Mouse (Mus musculus): ENCODE results near the gene Ccser1. TPM values are rescaled to one million over a fixed set of nuclear protein-coding genes. Genes with fewer than 3 reads are reported as not detected.

The Ccser1 gene
- total RNA-seq, 2 experiments from 2014 or later, result 30.1 to 33.7 TPM

DNA sequence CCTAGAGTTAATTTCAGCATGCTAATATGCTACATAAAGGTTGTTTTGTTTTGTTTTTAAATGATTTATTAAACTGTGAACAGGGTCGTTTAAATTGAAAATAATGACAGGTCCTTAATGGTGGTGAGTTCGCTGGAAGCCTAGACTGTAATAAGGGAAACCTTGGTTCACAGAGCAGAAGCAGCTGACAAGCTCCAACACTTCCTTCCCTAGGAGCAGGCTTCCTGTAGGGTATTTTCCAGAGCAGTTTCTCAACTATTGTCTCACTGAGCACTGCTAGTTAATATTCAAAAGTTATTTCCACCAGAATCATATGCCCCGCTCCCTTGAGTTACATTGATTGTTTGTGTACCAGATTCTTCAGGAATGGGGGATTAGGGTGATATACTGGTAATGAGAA, 93.3 kb downstream of the Ccser1 start:
- intact Hi-C loops (cut with DNase I), result no loop called here
- no peak for DNase-seq (ENCODE audit: low spot score in 2 of 2)

DNA sequence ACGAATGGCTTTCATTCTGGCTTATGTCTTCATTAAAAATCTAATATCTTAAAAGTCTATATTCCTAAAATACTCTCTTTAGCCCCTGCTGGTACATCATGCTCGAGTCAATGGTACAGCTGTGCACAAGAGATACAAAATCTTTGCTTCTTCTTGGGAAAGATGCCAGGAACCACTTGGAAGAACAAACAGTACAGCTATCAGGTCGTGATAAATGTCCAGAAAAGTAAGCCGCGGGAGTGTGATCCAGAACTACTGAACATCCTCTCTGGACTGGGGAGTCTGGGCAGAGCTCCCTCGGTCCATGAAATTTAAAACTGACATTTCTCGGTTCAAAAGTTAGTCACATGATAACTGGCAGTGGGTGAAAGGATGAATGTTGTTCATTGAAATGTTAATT, 99.4 kb downstream of the Ccser1 start:
- DNase-seq (ENCODE audit: low spot score in 2 of 2), result no peak
- intact Hi-C loops (cut with DNase I), result no loop called here

DNA sequence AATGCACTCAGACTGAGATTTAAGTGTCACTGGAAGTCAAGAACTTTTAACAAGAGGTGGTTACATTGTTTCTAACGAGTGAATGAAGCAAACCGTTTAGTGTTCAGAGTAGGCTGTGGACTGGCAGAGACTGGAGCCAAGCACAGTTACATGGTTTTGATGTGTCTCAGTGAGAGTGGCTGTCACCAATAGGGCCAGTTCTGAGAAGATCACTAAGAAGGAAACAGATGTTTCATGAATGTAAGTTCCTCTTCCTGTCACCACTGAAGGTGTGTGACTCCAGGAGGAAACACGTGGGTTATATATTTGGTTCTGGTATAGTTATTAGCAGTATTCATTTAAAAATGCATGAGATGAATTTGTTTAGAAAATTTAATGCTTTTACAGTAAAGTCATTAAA, 112.8 kb downstream of the Ccser1 start:
- intact Hi-C loops (cut with DNase I), result no loop called here
- DNase-seq (ENCODE audit: low spot score in 2 of 2), result no peak

DNA sequence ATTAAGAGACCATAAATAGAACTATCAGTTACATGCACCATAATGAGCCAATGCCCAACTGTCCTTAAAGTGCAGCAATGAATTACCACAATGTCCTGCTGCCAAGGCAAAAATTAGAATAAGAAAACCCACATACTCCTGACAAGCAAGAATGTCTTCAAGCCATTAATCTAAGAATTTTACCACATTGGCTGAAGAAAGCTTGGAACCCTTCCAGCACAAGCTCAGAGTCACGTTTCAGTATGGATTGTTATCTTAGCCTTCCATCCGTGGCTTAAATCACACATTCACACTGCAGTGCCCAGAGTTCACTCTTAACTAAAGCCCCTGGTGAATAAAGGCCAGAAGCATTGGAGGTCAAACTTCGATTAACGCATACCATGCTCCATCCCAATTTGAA, 115.4 kb downstream of the Ccser1 start:
- intact Hi-C loops (cut with DNase I), result no loop called here
- DNase-seq (ENCODE audit: low spot score in 2 of 2), result no peak

DNA sequence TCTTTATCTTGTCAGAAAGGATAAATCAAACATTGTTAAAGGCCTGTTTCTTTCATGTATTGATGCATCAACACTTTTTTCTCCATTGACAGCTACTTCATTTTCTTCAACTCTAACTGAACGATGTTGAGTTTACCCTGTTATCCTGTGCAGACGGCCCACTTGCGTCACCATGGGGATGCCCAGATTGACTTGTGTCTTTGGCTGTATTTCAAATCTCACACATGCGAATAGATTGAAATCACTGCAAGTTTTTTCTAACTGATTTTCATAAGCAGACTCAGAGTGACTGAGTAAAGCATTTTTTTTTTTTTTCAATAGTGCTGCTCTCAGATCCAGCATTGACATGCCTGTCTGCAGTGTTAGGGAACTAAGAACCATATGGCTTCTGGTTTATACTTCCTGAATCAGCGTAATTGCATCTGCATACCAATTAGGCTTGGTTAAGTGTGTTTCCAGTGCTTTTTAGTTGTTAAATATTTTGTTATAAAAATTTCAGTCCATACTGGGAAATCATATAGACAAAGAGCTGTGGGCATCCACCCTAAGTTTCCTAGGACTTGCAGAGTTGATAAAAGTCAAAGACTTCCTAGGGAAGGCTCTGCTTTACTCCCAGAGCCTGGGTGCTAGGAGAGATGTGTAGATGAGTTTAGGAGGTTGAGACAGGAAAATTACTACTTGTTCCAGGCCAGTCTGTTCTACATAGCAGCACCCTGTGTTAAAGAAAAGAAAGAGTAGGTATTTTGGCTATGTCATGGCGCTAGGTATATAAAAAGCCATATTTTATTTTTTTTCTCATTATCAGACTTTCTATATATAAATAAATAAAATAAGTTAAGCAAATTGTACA, 116.3 kb downstream of the Ccser1 start:
- peak in 1 of 2 experiments; percentile 56 for DNase-seq (ENCODE audit: low spot score in 2 of 2)
- intact Hi-C loops (cut with DNase I), result no loop called here

DNA sequence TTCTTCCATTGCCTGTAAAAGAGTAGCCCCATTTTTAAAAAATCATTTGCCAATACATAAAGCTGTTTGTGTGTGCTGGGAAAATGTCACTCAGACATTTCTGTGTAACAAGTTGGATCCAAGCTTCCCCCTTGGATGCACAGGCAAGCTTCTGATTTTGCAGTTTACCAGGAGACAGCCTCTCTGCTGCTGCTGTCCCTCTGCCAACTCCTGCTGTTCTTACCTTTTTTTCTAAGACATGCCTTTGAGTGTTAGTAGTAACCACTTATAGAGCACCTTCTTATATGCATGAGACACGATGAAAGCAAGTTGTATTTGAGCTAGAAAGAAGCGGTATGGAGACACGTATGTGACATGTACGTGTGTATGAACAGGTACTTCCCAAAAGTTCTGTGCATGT, 120.3 kb downstream of the Ccser1 start:
- DNase-seq (ENCODE audit: low spot score in 2 of 2), result no peak
- intact Hi-C loops (cut with DNase I), result loop anchor here (2.0 to 5.0 kb wide), 3 partner anchors 118 to 743 kb away; partner anchors contain the start of gene Ccser1

DNA sequence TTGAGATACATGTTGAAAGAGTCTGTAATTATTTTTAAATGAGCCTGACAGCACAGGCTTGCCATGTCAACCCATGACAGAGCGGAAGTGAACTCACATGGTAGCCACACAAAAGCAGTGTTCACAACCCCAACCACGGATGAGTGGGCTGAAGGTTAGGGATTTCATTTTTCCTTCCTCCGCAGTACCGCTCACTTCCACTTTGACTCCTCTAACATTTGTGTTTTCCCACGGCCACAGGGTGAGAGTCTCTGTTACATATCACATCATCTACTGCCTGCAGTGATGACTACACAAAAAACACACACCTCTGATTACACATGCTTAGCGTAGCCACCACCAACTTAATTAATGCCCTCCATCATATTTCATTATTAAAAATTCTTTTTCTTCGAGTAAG, 120.9 kb downstream of the Ccser1 start:
- DNase-seq (ENCODE audit: low spot score in 2 of 2), result no peak
- intact Hi-C loops (cut with DNase I), result loop anchor here (1.0 to 5.0 kb wide), 4 partner anchors 119 to 744 kb away; partner anchors contain the start of gene Ccser1

DNA sequence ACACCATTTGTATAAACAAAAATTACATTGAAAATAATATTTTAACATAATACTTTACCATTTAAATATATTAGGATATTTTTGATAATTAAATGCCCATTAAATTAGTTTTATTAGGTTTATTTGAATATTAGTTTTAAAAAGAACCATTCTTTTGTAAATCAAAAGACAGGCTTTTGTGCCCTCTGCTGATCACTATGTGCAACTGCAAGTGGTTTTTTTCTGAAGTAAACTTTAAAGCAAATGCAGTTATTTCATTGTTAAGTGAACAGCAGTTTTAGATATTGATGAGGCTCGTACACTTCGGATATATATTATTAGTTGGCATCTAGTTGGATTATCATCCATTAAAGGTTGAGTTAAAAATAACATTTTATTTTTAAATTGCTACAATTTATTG, 121.5 kb downstream of the Ccser1 start:
- intact Hi-C loops (cut with DNase I), result loop anchor here (1.0 to 5.0 kb wide), 4 partner anchors 119 to 744 kb away; partner anchors contain the start of gene Ccser1
- no peak for DNase-seq (ENCODE audit: low spot score in 2 of 2)

DNA sequence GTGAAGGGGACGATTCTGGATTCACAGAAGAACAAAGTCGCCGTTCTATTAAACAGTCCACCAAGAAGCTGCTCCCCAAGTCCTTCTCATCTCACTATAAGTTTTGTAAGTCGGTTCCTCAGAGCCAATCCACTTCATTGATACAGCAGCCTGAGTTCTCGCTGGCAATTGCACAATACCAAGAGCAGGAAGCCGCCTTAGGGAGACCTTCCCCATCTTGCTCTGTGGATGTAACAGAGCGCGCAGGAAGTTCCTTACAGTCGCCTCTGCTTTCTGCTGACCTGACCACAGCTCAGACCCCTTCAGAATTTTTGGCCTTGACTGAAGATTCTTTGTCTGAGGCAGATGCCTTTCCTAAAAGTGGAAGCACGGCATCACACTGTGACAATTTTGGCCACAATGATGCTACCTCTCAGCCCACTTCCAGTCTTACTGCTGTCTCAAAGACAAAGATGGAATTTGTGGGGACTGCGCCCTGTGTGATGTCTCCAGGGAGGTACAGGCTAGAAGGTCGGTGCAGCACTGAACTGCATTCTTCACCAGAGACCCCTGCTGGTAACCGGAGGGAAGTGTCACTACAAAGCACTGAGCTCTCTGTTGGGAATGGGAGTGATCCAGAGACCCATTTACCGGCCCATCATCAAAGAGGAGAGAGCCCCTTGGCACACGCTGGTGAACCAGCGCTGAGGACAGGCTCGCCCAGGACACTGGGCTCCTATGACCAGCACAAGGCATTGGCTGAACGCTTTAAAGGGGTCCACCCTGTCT, 131.4 kb downstream of the Ccser1 start:
- DNase-seq (ENCODE audit: low spot score in 2 of 2), result no peak
- intact Hi-C loops (cut with DNase I), result no loop called here

DNA sequence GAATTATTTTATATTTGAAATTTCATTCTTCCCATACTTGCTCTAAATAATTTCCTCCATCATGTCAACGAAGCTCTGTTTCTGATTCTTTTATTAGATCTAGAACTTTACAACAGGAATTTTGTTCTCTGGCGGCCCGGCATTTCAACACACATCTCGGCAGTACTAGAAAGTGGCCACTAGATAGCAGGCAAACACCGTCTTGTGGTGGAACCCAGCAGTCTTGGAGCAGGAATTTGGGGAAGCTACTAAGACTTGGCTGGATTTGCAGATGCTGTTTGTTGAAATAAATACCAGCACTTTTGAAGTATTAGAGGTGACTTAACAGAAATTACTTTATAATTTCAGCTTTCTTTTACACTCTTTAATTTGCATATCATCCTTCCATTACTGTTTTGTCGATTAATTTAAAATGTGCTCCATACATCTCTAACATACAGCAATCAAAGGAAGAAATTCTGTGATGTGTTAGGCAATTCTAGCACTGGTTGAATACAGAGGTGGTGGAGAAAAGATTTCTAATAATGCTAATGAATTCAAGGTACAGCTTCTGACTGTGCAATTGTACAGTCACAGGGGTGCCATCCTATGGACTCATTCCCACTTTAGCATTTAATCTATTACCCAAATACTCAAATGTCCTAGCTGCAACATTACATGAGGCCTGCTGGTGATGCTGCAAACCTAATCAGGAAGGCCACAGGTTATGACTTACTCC, 135.9 kb downstream of the Ccser1 start:
- peak; percentile 53 to 76 for DNase-seq (ENCODE audit: low spot score in 2 of 2)
- intact Hi-C loops (cut with DNase I), result no loop called here

DNA sequence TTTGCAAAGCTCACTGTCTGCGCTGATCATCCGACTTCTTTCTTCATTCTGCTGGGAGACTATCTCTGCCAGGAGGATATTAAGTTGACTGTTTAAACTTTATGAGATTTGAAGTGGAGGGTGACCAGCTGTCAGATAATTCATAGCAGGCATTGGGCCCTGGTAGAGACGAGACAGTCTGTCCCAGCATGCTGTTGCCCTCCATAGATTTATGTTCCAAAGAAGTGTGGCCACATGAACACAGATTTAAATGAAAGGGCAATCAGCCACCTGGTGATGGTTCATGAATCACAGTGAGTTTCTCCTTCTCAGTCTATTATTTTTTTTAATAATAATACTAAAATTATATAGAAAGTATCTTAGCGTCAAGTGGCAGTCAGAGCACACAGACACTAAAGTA, 140.7 kb downstream of the Ccser1 start:
- DNase-seq (ENCODE audit: low spot score in 2 of 2), result no peak
- intact Hi-C loops (cut with DNase I), result no loop called here

DNA sequence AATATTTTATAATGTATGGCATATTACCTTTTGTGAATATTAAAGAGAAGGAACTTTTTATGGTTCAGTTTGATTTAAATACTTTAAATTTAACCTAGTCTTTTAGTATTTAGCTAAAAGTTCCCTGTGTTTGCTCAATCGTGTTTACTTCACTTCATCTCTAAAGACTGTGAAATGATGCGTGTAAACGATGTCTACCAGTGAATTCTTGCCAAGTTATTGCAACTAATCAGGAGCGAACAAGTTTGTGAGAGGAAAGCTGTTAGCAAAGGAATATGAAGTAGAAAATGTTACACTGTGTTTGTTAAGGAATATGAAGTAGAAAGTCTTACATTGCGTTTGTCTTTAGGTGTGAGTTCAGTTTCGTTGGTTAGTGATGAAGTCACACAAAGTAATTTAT, 142.2 kb downstream of the Ccser1 start:
- intact Hi-C loops (cut with DNase I), result no loop called here
- no peak for DNase-seq (ENCODE audit: low spot score in 2 of 2)

DNA sequence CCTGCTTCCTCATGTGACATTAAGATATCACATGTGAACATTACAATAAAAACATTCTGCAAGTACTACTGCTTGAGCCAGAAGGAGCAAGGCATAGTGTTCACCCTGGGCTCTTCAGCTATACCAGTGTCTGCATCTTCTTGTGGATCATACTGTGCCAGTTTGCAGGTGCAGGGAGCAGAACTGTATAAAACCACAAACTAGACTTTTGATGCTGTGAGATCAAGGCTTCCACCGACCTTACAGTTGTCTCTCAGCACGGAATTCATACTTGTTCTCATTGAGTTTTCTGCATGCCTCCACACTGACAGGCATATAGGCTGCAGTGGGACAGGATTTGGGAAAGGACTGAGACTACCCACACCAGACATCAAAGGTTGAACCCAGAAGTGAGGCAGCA, 146.0 kb downstream of the Ccser1 start:
- intact Hi-C loops (cut with DNase I), result no loop called here

DNA sequence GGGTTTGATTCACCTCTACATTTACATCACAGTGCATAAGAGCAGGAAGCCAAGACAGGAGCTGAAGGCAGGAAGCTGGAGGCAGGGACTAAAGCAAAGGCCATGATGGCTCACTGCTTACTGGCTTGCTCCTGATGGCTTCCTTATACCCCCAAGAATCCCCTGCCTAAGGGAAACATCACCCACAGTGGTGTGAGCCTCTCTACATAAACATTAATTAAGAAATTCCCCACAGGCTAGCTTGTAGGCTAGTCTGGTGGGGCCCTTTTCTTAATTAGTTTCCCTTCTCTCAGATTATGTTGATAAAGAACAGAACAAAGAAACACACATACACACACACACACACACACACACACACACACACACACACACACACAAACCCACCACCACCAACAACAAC, 148.9 kb downstream of the Ccser1 start:
- intact Hi-C loops (cut with DNase I), result no loop called here
- no peak for DNase-seq (ENCODE audit: low spot score in 2 of 2)

More for the DNA sequence above, 146.0 kb downstream of the Ccser1 start:
- DNase-seq (ENCODE audit: low spot score in 2 of 2), result no peak

DNA sequence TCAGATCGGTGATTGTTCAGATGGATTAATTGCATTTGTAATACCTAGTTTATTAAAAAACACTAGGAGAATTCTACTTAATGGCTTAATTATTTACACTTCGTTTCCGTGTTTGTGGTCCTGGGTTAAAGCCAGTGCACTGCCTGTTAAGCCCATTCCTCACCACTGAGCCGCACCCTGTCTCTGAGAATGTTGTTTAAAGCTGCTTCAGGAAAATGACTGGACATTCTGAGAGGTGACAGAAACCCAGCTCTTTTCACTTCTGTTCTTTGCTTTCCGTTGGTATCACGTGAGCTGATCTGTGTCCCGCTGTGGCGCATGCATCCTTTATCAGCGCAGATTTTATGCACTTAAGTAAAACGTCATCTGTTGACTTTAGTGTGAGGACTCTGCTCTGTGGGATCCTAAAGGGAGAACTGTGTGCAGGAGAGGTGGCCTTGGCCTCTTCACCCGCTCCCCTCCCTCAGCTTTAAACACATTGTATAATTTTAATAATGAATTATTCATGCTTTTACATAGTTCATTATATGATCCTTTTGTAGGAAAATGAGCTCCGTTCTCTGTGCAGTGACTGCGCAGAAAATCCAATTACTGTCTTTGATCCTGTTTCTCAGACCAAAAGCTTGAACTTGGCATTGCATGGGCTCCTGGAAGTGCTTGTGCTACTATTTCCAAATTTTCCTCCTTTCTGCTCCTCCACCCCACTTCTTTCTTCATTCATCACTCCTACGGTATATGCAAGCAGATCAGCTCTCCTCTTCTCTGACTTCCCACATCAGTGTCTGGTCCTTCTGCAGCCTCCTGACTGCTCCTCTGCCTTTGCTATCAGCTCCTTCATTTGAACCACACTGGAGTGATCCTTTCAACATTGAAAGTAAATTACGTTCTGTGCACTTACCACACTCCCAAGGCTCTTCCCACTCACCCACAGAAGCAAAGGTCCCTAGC, 149.7 kb downstream of the Ccser1 start:
- intact Hi-C loops (cut with DNase I), result no loop called here
- DNase-seq (ENCODE audit: low spot score in 2 of 2), result peak in 1 of 2 experiments; percentile 17

DNA sequence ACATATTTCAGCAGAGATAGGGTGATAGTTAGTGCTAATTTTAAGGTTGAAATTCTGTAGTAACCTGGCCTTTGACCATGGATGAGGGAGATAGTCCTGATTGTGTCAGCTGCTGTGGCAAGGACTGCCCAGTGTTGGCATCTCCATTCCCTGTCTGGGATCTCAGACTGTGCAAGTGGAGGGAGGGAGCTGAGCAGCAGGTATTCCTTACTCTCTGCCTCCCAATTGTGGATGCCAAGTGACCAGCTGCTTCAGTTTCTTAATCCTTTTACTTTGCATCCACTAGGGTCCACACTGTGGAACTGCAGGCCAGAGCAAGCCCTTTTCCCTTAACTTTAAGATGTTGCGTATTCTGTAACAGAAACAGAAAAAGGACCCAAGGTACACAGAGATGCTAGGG, 154.3 kb downstream of the Ccser1 start:
- intact Hi-C loops (cut with DNase I), result no loop called here
- no peak for DNase-seq (ENCODE audit: low spot score in 2 of 2)

DNA sequence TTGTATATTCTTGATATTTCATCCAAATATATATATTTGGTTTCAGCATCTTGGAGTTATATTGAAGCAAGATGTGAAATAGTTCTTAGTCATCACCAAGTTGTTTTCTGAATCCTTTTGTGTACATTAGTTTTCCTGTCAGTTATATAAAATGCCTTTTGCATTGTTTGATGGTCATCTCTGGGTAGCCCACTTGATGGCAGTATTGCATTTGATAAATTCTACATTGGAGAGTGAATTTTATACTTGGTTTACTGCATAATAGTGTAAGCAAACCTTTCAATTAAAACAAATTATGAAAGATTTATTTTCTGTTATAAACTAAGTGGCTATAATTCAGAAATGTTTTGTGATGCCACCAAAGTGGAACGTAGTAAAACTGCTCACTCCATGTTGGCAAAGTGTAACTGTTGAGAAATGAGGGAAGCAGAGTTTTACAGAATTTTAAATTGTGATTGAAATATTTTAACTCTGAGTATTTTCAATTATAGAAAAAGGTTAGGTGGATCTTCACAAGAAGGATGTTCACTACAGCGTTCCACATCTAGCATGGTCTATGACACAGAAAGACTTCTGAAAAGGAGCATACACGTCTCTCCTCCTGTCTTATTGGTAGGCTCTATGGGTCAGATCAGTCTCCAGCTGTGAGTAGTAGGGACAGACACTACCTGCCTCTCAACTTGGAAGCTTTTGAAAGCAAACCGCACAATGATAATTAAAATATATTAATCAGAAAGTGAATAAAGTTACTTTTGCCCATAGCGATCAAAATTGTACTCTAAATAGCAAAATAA, 167.1 kb downstream of the Ccser1 start:
- peak; percentile 31 to 57 for DNase-seq (ENCODE audit: low spot score in 2 of 2)
- intact Hi-C loops (cut with DNase I), result no loop called here

DNA sequence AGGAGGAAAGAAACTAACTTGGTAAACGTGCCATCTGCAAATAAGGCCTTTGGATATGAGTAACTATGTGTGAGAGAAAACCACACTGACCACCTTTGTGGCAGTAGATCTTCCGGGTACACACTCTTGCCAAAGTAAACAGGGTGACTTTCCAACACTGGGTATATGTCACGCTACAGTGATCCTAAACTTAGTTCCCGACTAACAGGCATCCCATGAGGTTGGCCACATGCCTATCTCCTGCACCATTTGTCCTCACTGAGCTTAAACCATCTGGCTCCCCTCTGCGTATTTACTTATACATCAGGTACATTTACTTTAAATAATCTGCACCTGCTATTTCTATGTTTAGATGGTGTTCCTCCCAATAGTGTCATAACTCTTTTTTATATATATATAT, 183.6 kb downstream of the Ccser1 start:
- intact Hi-C loops (cut with DNase I), result no loop called here
- DNase-seq (ENCODE audit: low spot score in 2 of 2), result no peak
